Mouse (Mus musculus): ENCODE results near the gene Rapgef1. TPM values are rescaled to one million over a fixed set of nuclear protein-coding genes. Genes with fewer than 3 reads are reported as not detected.

Rapgef1 gene
- 52.4 and 65.2 TPM in 2 replicates for polyA plus RNA-seq (2012; rRNA removed)

GRCm38 (mm10) chr2:29619484-29620300 is at the start of gene Rapgef1:
Gene Rapgef1, plus strand, starts transcription at chr2:29619720.
- WGBS, result 6% methylated on average over 94 of the region's 101 CpGs
- TF ChIP-seq POLR2A (IDR thresholded peaks at IDR 0.05; ENCODE audit: borderline replicate concordance, extremely low read depth, low read depth, low read length), result no peak
- TF ChIP-seq CTCF (IDR thresholded peaks at IDR 0.05; ENCODE audit: insufficient read depth, low read length), result peak; percentile 97
- DNase-seq, result peak; percentile 94
- Histone ChIP-seq H3K4me3 (replicated peaks; ENCODE audit: extremely low read depth, low read depth, low read length) (peak within 1 kb of the TSS; percentile 93), H3K4me1 (ENCODE audit: control insufficient read depth, insufficient read depth, low read length) (peaks cover 25% of the 10 kb centered on the region)

GRCm38 (mm10) chr2:29571921-29572700 is 47.4 kb upstream of the Rapgef1 start:
- 46% methylated on average over 9 of the region's 9 CpGs for WGBS
- no peak overlapping the region for H3K4me3 ChIP-seq (replicated peaks; ENCODE audit: extremely low read depth, low read depth, low read length)
- TF ChIP-seq POLR2A (IDR thresholded peaks at IDR 0.05; ENCODE audit: borderline replicate concordance, extremely low read depth, low read depth, low read length) (no peak), CTCF (IDR thresholded peaks at IDR 0.05; ENCODE audit: insufficient read depth, low read length) (no peak)

GRCm38 (mm10) chr2:29572811-29573427 is 46.6 kb upstream of the Rapgef1 start:
- H3K4me3 ChIP-seq (replicated peaks; ENCODE audit: extremely low read depth, low read depth, low read length), result no peak overlapping the region
- no peak for TF ChIP-seq POLR2A (IDR thresholded peaks at IDR 0.05; ENCODE audit: borderline replicate concordance, extremely low read depth, low read depth, low read length)
- TF ChIP-seq CTCF (IDR thresholded peaks at IDR 0.05; ENCODE audit: insufficient read depth, low read length), result no peak
- WGBS, result 66% methylated on average over 5 of the region's 5 CpGs
- no peaks in the 10 kb centered on the region for H3K4me1 ChIP-seq (ENCODE audit: control insufficient read depth, insufficient read depth, low read length)
- DNase-seq, result no peak

More at GRCm38 (mm10) chr2:29571921-29572700, 47.4 kb upstream of the Rapgef1 start:
- DNase-seq, result no peak
- no peaks in the 10 kb centered on the region for H3K4me1 ChIP-seq (ENCODE audit: control insufficient read depth, insufficient read depth, low read length)

GRCm38 (mm10) chr2:29573591-29573990 is 45.9 kb upstream of the Rapgef1 start:
- Histone ChIP-seq H3K4me3 (replicated peaks; ENCODE audit: extremely low read depth, low read depth, low read length) (no peak overlapping the region), H3K4me1 (ENCODE audit: control insufficient read depth, insufficient read depth, low read length) (no peaks in the 10 kb centered on the region)
- peak; percentile 31 for DNase-seq
- no peak for TF ChIP-seq CTCF (IDR thresholded peaks at IDR 0.05; ENCODE audit: insufficient read depth, low read length)
- TF ChIP-seq POLR2A (IDR thresholded peaks at IDR 0.05; ENCODE audit: borderline replicate concordance, extremely low read depth, low read depth, low read length), result no peak
- WGBS, result 7% methylated on average over 5 of the region's 5 CpGs

- WGBS, result 46% methylated on average over 11 of the region's 11 CpGs
- TF ChIP-seq CTCF (IDR thresholded peaks at IDR 0.05; ENCODE audit: insufficient read depth, low read length) (no peak), POLR2A (IDR thresholded peaks at IDR 0.05; ENCODE audit: borderline replicate concordance, extremely low read depth, low read depth, low read length) (no peak)
- H3K4me3 ChIP-seq (replicated peaks; ENCODE audit: extremely low read depth, low read depth, low read length), result no peak overlapping the region
Measured at GRCm38 (mm10) chr2:29574187-29574586, 45.3 kb upstream of the Rapgef1 start.

GRCm38 (mm10) chr2:29582415-29582814 is 37.1 kb upstream of the Rapgef1 start:
- DNase-seq, result peak; percentile 67
- H3K4me3 ChIP-seq (replicated peaks; ENCODE audit: extremely low read depth, low read depth, low read length), result no peak overlapping the region
- WGBS, result 8% methylated on average over 7 of the region's 7 CpGs
- TF ChIP-seq POLR2A (IDR thresholded peaks at IDR 0.05; ENCODE audit: borderline replicate concordance, extremely low read depth, low read depth, low read length) (no peak), CTCF (IDR thresholded peaks at IDR 0.05; ENCODE audit: insufficient read depth, low read length) (peak; percentile 91)
- no peaks in the 10 kb centered on the region for H3K4me1 ChIP-seq (ENCODE audit: control insufficient read depth, insufficient read depth, low read length)

More at GRCm38 (mm10) chr2:29574187-29574586, 45.3 kb upstream of the Rapgef1 start:
- no peaks in the 10 kb centered on the region for H3K4me1 ChIP-seq (ENCODE audit: control insufficient read depth, insufficient read depth, low read length)
- DNase-seq, result no peak

GRCm38 (mm10) chr2:29586017-29586702 is 33.4 kb upstream of the Rapgef1 start:
- TF ChIP-seq CTCF (IDR thresholded peaks at IDR 0.05; ENCODE audit: insufficient read depth, low read length), result no peak
- TF ChIP-seq POLR2A (IDR thresholded peaks at IDR 0.05; ENCODE audit: borderline replicate concordance, extremely low read depth, low read depth, low read length), result no peak
- 51% methylated on average over 8 of the region's 8 CpGs for WGBS
- no peaks in the 10 kb centered on the region for H3K4me1 ChIP-seq (ENCODE audit: control insufficient read depth, insufficient read depth, low read length)

GRCm38 (mm10) chr2:29588006-29588405 is 31.5 kb upstream of the Rapgef1 start:
- 35% methylated on average over 4 of the region's 4 CpGs for WGBS
- TF ChIP-seq CTCF (IDR thresholded peaks at IDR 0.05; ENCODE audit: insufficient read depth, low read length) (no peak), POLR2A (IDR thresholded peaks at IDR 0.05; ENCODE audit: borderline replicate concordance, extremely low read depth, low read depth, low read length) (no peak)
- Histone ChIP-seq H3K4me1 (ENCODE audit: control insufficient read depth, insufficient read depth, low read length) (no peaks in the 10 kb centered on the region), H3K4me3 (replicated peaks; ENCODE audit: extremely low read depth, low read depth, low read length) (no peak overlapping the region)
- no peak for DNase-seq

More at GRCm38 (mm10) chr2:29586017-29586702, 33.4 kb upstream of the Rapgef1 start:
- no peak for DNase-seq
- no peak overlapping the region for H3K4me3 ChIP-seq (replicated peaks; ENCODE audit: extremely low read depth, low read depth, low read length)
